Mouse (Mus musculus) stomach, postnatal 0 days (tissue): ENCODE results near the gene Lrrc49.

Source experiments
- CTCF ChIP-seq: IDR thresholded peaks from 2 replicates; pipeline ENCODE4 v1.5.1; 2016; ENCODE audit warnings: antibody characterized with exemption, low read depth, mild to moderate bottlenecking, moderate library complexity
- EP300 ChIP-seq: optimal IDR thresholded peaks from 2 replicates; pipeline ENCODE3; 2016; ENCODE audit warnings: antibody characterized with exemption

DNA sequence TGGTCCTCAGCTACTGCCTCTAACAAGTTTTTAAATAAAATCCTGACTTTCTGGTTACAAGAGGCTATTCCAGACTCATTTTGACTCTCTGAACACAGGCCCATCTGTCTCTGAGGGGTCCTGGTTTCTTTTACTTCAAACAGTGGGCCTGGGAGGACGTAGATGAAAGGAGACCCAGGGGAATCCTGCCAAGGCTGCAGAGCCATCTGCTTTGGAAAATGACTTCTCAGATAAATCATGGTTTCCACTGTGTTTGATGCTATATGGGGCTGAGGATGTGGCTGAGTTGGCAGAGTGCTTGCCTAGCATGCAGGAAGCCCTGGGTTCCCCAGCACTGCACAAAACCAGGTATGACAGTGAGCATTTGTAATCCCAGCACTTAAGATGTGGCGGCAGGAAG, 118.6 kb downstream of the Lrrc49 start:
- TF ChIP-seq EP300 (no peak), CTCF (no peak)
